Mouse (Mus musculus) limb, embryonic 11.5 days (tissue): ENCODE measurements around the gene Foxk1. TPM values are rescaled to one million over a fixed set of nuclear protein-coding genes. Genes with fewer than 3 reads are reported as not detected.

Experiments used
- polyA plus RNA-seq: library from polyadenylated mRNA; unstranded; fragments of >200 nt; fragmentation: Nextera tagmentation; extraction: Ambion mirVana; gene quantifications from 2 replicates; pipeline ENCODE4 v1.2.1, GENCODE M21; 2014

Gene Foxk1
- polyA plus RNA-seq, 1 experiment from 2014 or later: 3.3 TPM

Other genes starting within 250 kb of the Foxk1 start
- gene Ap5z1, start 62.4 kb downstream of the Foxk1 start, polyA plus RNA-seq: 8.0 and 8.5 TPM in 2 replicates
- gene Papolb, start 128.6 kb downstream of the Foxk1 start, polyA plus RNA-seq: 0.15 and 0.20 TPM in 2 replicates
- gene Radil, start 149.6 kb downstream of the Foxk1 start, polyA plus RNA-seq: 1.1 and 1.8 TPM in 2 replicates
- 0.59 and 0.74 TPM in 2 replicates for gene Mmd2, start 207.3 kb downstream of the Foxk1 start, polyA plus RNA-seq
- gene Wipi2, start 226.2 kb downstream of the Foxk1 start, polyA plus RNA-seq: 62.4 and 64.4 TPM in 2 replicates